Mouse (Mus musculus): ENCODE results near the gene Ccser1. TPM values are rescaled to one million over a fixed set of nuclear protein-coding genes. Genes with fewer than 3 reads are reported as not detected.
"Not testable (repeated sequence)": the region's sequence is repeated elsewhere in the genome, so short reads cannot be mapped to it uniquely, and the experiment has no call there.

Gene Ccser1
- total RNA-seq, 2 experiments from 2014 or later = 4.4 to 5.8 TPM

DNA sequence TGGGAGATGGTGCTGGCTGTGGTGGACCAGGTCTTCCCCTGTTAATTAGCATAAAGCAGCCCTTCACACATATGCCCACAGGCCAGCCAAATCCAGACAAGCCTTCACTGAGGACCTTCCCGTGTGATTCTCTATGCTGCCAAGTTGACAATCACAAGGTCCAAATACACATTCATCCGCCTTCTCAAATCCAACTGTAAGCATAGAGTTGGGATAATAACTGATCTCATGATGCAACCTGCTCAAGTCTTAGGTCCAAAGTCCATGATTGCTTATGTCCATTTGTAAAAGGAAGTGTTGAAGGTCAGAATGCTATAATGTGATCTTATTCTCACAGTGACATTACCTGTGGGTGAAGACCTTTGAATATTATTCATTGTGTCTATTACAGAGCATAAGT, 43.4 kb downstream of the Ccser1 start:
- no peak for DNase-seq

DNA sequence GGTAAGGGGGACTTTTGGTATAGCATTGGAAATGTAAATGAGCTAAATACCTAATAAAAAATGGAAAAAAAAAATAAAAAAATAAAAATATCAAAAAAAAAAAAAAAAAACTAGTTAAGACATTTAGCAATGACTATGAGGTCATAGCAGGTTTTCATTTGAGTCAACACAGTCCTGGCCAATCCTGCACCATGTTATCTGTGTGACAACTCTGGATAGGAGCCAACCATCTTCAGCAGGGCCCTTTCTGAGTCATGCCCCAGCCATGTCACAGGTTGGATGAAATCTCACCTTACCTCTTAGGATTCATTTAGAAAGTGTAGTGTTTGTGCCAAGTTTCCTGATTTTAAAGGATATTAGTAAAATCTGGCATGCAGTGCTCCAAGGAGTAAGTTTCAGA, 45.2 kb downstream of the Ccser1 start:
- no peak for DNase-seq

DNA sequence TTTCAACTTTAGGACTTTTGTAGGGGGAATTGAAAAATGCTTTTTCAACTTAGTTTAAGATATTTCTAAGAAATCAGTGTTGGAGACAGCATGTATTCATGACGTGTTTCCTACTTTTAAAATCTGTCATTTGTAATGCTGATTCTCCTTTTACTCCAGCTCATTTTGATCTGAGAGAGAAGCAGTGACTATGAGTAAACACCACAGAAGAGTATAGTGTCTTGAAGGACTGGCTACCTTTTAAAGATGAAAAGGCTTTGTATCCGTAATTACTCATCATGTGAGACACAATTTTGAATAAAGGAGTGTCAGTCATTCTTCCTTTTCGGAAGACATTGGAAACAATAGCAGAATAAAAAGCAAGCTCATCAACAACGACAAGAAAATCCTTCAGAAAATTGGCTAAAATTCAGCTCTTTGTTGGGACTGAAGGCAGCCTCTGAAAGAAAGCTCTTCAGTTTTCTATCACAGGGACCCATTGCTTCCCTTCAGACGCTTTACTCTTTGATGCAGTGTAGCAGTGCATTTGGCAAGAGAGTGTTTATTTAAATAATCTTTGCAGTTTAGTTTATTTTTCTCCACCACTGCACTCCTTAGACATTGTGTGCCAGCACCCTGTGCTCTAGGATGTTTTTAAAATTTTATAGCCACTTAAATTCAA, 50.1 kb downstream of the Ccser1 start:
- no peak for DNase-seq

DNA sequence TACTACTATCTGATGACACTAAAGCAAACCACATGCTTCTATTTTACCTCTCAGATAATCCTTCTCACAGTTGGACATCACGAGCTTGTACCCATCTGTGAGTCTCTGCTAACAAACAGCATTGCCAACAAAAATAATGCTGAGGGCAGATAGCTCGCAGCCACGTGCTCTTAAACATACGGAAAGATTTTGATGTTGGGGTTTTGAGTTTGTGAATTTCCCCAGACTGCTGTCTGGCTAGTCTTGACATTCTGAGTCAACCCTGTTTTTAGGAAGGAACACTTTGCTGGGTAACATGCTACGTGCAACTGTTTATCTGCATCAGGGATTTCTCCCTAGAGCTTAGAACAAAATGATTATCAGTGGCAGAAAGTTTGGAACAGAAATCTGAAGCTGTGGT, 52.9 kb downstream of the Ccser1 start:
- DNase-seq = no peak

DNA sequence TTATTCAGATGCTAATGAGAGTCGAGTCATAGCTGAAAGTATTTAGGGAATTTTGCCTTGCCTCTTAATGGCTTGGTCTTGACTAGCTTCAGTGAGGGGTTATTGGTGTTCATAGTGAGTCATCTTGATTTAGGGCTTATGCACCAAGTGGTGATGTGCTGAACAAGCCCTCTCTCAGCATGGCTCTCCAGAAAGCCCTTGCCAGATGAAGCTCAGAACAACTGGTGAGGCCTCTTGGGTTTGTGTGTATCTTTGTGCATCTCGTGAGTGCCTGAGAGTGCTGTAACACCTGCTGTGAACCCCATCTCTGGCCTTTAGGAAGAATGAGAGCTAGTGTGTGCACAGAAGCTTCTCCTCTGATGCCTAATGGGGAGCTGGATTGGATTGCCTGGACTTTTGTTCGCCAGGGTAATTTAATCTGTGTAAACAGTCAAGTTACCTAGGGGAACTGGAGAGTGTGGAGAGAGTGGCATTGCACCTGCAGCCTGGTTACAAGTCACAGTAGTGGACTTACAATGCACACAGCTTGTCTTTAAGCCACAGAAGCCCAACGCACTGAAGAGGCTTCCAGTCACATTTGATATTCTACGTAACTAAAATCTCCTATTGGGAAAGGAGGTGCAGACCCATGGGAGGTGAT, 53.5 kb downstream of the Ccser1 start:
- DNase-seq = no peak

DNA sequence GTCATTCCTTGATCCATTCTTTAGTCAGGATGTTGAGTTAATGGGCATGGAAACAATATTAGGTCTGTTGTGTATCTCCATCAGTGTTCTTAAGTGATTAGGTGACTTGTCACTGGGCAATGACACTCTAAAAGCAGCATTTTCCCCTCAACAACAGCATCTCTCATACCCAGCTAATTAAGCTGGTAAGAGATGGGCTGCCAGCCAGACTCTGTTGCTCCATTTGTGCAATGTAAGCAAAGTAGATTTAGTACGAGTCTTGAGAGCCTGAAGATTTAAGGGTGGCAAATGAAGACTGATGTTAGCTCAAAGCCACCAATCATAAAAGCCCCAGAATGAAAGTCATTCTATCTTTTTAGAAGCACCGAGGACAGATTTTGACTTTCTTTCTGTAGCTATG, 60.5 kb downstream of the Ccser1 start:
- DNase-seq = no peak

DNA sequence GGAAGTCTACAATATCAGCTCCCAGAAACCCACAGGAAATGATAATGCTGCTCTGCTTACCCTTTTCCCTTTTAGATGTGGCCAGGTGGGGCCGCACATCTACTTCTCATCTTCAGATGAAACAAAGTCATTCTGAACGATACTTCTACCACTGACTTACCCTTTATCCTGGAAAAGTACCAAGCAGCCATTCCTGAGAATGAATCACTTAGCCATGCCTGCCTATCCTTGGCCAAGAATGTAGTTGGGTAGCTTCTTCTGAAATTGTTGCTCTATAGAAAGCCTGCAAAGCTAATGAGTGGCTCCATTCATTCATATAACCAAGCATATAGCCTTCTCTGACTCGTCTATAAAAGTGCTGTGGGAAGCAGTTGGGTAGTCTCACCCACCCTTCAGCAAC, 62.4 kb downstream of the Ccser1 start:
- DNase-seq = no peak

DNA sequence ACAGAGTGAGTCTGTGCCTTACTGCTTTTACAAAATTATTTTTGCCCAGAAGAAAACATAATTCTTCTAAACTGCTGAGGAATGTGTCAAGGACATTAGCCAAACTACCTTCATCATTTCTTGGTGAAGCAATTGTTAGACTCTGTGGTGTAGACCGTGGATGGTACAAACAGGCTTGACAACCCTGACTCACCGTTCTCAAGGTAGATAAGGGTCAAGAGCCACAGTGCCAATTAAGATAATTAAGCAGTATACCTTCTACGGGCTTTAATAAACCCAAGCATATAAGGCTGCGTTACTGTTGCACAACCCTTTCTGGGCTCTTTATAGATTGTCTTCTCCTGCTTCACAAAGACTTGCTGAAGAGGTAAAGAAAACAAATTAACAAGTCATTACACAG, 66.4 kb downstream of the Ccser1 start:
- DNase-seq = no peak

DNA sequence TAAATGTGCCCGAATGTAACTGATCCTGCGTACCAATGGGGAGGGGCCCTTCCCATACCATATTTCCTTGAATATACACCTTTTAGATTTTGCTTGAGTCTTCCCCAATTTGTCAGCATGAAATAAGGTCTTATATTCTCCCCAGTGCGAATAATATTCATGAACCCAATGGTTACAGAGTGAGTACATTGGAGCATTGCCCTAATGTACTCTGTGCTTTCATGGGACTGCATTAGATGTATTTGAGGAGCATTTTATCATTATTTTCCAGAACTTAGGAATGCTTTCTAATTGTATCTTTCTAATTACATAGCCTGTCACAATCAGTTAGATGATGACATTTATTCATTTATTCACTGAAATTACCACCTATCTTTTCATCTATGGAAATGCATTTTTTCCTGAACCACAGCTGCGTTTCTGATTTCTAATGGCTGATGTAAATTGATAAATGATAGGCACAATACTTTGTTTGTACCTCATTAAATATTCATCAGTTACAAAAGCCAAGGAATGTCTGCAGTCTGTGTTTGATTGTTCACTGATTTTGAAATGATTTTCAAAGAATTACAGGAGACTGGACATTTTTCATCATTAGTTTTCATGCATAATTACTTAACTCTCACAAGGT, 67.8 kb downstream of the Ccser1 start:
- no peak for DNase-seq

DNA sequence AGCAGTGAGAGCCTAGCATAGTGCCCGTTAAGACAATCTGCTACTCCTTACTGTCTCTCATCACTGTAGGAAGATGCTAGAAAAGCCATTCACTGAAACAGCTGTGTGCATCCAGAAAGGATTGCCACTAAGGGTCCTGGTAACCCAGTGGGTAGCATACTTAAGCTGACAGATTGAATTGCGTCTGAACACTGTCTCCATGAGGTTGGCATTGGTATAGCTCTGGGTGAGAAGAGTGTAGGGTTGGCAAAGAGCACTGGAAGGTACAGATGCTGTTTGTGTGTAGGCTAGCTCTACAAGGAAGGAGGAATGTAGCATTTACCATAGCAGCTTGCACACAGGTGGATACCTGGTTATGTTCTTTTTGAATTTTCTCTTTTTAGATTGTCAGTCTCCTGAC, 68.6 kb downstream of the Ccser1 start:
- DNase-seq = no peak

DNA sequence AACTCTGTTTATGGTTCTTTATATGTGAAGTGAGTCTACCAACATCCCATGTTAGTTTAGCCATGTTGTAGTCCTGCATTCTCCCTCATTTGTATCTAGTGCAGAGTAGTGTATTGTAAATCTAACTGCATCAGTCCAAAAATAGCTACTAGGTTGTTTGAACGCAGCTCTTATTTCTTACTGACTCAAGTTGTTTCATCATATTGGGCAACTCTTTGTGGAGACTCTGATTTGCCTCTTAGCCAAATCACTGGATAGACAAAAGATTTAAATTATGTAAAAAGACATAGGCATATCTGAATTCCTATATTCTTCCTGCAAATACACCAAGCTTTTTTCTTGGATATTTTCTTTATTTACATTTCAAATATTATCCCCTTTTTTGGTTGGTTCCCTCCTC, 71.1 kb downstream of the Ccser1 start:
- no peak for DNase-seq

DNA sequence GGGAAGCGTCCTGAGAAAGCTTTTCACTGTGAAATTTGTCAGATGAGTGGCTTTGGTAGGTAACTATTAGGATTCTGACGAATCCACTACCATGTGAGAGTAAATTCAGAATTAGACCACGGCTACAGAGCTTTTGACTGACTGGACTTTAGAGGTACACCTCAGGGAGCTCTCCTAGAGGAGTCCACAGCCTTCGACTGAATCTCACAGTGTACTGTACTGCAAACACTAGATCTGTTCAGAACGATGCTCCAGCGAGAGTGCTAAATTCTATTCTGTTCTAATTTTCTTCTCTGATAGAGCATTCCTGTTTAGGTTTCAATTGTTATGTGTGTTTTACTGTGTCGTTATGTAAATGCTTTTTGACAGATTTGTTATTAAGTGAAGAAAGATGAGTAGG, 72.8 kb downstream of the Ccser1 start:
- no peak for DNase-seq

DNA sequence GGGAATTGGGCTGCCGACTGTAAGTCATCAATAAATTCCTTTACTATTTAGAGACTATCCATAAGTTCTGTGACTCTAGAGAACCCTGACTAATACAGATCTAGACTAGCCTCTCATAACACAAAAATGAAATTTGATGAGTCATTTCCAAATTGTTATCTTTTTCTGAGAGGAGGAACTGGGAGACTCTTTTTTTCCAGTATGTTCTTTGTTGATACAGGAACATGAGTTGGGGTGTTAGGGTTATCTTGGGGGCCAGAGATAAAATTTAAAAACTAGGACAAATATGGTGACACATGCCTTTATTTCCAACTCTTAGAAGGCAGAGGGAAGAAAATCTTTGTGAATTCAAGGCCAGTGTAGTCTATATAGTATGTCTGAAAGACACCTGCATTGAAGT, 75.8 kb downstream of the Ccser1 start:
- not testable (repeated sequence) for DNase-seq

DNA sequence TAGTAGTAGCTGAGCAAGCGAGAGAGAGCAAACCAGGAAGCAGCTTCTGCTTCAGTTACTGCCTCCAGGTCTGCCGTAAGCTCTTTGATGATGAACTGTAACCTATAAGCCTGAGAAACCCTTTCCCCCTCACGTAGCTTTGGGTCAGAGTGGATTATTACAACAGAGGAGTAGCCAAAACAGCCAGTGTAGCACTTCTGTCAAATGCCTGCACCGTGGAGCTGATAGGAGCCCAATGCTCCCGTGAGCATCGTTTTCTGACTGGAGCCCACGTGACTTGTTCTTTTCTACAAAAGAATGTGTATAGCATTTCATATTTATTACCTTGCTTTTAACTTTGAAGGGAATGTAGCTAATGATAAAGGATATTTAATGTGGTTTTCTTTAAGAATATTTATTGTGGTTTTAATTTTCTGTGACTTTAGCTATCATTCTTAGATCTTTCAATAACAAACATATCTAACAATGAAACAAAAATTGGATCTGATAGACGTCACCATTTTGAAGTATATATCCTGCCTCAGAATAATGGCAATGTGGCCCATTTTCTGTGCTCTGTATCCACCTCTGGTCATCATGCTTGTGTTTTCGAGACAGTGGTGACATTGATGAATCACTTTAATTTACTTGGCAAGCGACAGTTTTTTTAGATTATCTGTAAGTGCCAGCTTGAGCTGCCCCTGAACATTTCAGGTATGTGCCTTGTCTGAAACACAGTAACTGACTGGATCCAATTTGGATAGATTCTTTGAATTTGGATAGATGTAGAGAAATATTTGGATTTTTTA, 78.9 kb downstream of the Ccser1 start:
- no peak for DNase-seq

DNA sequence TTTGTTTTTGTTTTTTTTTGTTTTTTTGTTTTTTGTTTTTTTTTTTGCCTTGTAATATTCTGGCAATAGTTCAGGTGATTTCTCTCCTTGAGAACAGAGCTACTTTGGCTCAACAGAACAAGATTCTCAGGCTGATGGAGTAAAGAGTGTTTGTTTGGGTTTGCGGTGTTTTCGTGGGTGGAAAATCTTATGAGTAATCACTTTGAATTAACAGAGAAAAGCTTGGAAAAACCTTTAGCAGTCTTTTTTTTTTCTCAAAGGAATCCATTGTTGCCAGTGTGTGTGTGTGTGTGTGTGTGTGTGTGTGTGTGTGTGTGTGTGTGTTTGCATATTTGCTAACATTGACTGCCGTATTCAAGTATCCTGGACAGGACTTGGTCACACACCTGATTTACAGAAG, 81.3 kb downstream of the Ccser1 start:
- DNase-seq = no peak

DNA sequence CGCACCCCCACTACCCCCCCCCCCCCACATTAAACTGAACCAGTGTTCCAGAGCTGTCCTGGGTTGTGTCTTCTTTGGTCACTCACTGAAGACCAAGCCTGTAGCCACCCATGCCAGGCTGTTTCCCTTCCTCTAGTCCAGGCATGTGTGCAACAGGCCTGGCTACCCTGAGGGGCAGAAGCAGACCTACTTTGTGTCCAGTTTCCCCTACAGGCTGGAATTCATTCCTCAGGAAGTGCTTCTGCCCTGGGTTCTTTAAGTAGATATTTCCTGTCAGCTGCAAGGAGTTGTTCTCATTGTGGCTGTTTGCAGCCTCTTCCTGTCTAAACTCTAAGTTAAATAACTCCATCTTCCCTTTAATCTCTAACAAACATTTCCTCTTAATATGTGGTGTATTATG, 82.3 kb downstream of the Ccser1 start:
- no peak for DNase-seq

DNA sequence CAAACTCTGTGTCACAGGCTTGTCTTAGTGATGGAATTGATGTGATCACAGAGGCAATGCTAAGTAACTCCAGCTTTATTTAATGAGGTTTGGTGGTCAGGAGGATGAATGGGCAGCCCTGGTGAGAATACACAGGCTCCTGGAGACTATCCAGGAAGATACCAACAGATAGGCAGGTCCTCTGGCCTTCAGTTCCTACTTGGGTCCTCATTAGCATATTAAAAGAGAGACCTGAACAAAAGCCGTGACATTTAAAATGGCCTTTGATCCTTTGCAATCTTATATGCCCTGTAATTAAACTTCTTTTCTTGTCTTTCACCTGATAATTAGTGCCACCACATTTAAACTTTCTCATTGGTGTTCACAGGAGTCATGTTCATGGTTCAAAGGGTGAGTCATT, 83.2 kb downstream of the Ccser1 start:
- no peak for DNase-seq

DNA sequence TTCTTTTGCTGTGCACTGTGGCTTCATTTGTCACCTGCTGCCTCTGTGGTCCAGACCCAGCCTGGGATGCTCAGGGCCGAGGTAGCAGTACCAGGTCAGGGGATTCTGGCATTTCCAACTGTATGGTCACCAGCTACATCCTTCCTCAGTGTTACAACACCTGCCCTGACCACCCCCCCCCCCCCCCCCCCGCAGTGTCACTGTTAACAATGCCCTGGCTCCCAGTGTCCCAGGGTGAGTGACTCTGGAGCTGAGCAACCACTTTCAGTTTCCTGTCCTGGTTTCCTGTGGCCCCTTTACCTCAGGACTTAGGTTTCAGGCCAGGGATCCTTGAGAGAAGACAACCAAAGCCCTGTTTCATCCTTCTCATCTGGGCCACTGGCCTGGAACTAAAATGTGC, 90.9 kb downstream of the Ccser1 start:
- no peak for DNase-seq

DNA sequence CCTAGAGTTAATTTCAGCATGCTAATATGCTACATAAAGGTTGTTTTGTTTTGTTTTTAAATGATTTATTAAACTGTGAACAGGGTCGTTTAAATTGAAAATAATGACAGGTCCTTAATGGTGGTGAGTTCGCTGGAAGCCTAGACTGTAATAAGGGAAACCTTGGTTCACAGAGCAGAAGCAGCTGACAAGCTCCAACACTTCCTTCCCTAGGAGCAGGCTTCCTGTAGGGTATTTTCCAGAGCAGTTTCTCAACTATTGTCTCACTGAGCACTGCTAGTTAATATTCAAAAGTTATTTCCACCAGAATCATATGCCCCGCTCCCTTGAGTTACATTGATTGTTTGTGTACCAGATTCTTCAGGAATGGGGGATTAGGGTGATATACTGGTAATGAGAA, 93.3 kb downstream of the Ccser1 start:
- DNase-seq = no peak

DNA sequence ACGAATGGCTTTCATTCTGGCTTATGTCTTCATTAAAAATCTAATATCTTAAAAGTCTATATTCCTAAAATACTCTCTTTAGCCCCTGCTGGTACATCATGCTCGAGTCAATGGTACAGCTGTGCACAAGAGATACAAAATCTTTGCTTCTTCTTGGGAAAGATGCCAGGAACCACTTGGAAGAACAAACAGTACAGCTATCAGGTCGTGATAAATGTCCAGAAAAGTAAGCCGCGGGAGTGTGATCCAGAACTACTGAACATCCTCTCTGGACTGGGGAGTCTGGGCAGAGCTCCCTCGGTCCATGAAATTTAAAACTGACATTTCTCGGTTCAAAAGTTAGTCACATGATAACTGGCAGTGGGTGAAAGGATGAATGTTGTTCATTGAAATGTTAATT, 99.4 kb downstream of the Ccser1 start:
- no peak for DNase-seq

DNA sequence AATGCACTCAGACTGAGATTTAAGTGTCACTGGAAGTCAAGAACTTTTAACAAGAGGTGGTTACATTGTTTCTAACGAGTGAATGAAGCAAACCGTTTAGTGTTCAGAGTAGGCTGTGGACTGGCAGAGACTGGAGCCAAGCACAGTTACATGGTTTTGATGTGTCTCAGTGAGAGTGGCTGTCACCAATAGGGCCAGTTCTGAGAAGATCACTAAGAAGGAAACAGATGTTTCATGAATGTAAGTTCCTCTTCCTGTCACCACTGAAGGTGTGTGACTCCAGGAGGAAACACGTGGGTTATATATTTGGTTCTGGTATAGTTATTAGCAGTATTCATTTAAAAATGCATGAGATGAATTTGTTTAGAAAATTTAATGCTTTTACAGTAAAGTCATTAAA, 112.8 kb downstream of the Ccser1 start:
- no peak for DNase-seq

DNA sequence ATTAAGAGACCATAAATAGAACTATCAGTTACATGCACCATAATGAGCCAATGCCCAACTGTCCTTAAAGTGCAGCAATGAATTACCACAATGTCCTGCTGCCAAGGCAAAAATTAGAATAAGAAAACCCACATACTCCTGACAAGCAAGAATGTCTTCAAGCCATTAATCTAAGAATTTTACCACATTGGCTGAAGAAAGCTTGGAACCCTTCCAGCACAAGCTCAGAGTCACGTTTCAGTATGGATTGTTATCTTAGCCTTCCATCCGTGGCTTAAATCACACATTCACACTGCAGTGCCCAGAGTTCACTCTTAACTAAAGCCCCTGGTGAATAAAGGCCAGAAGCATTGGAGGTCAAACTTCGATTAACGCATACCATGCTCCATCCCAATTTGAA, 115.4 kb downstream of the Ccser1 start:
- DNase-seq = no peak
